In the genomic region with DNA sequence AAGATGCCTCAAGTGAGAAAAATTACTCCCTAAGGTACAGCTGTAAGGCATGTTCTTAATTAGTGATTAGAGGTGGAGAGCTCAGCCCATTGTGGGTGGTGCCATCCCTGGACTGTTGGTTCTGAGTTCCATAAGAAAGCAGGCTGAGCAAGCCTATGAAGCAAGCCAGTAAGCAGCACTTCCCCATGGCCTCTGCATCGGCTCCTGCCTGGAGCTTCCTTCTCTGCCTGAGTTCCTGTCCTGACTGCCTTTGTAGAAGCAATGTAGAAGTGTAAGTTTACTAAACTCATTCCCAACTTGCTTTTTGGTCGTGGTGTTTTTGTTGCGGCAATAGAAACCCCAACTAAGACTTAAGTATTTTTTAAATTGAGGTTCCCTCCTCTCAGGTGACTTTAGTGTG, we compare ENCODE assay signal across 28 mouse cellular contexts.
"Had no signal": no experiment of that assay in that cellular context is flagged by ENCODE, and none has a peak within 500 bp of the region (broad histone marks: within the 10 kb centered on the region; RNA-seq: fewer than 3 reads in every experiment).

No protein-coding gene starts in this region.

- H3K9ac ChIP-seq: embryonic facial prominence, embryonic 12.5 days; embryonic facial prominence, embryonic 13.5 days; embryonic facial prominence, embryonic 15.5 days; forebrain, embryonic 12.5 days; forebrain, embryonic 13.5 days; forebrain, embryonic 15.5 days; forebrain, postnatal 0 days had no signal

- H3K27me3 ChIP-seq: embryonic facial prominence, embryonic 12.5 days; embryonic facial prominence, embryonic 13.5 days; embryonic facial prominence, embryonic 15.5 days; forebrain, embryonic 12.5 days; forebrain, embryonic 13.5 days; forebrain, embryonic 15.5 days had no signal

- DNase-seq: cerebellum, adult 2 months; cerebellum, adult 8-10 months; cerebellum, adult 9-10 months; cerebellum, adult 9-11 months; cerebellum, postnatal 10 days; cerebellum, postnatal 14 days; cerebellum, postnatal 25 days; cerebellum, postnatal 36 days; embryo, embryonic 11 days; forebrain, postnatal 0 days; gastrocnemius, adult 2 months; gastrocnemius, postnatal 14 days; gastrocnemius, postnatal 25 days; gastrocnemius, postnatal 36 days; heart, adult 11 months; heart, adult 18-20 months; heart, adult 2 months had no signal

- H3K4me2 ChIP-seq: embryonic facial prominence, embryonic 12.5 days; embryonic facial prominence, embryonic 13.5 days; embryonic facial prominence, embryonic 15.5 days; forebrain, embryonic 12.5 days; forebrain, embryonic 13.5 days; forebrain, embryonic 15.5 days had no signal

- H3K4me1 ChIP-seq: embryonic facial prominence, embryonic 10.5 days; embryonic facial prominence, embryonic 12.5 days; embryonic facial prominence, embryonic 13.5 days; embryonic facial prominence, embryonic 15.5 days; forebrain, embryonic 10.5 days; forebrain, embryonic 12.5 days; forebrain, embryonic 13.5 days; forebrain, embryonic 15.5 days had no signal

- H3K36me3 ChIP-seq: embryonic facial prominence, embryonic 10.5 days; embryonic facial prominence, embryonic 12.5 days; embryonic facial prominence, embryonic 13.5 days; embryonic facial prominence, embryonic 15.5 days; forebrain, embryonic 10.5 days; forebrain, embryonic 12.5 days; forebrain, embryonic 15.5 days had no signal

- H3K9me3 ChIP-seq: embryonic facial prominence, embryonic 10.5 days; embryonic facial prominence, embryonic 12.5 days; embryonic facial prominence, embryonic 13.5 days; embryonic facial prominence, embryonic 15.5 days; forebrain, embryonic 10.5 days; forebrain, embryonic 12.5 days; forebrain, embryonic 13.5 days; forebrain, embryonic 15.5 days had no signal

- ATAC-seq: forebrain, embryonic 13.5 days; forebrain, embryonic 14.5 days; forebrain, embryonic 15.5 days; forebrain, embryonic 16.5 days; forebrain, postnatal 0 days had no signal

- H3K4me3 ChIP-seq: embryonic facial prominence, embryonic 10.5 days; embryonic facial prominence, embryonic 12.5 days; embryonic facial prominence, embryonic 13.5 days; embryonic facial prominence, embryonic 15.5 days; erythroblast, embryonic 14.5 days; forebrain, embryonic 10.5 days; forebrain, embryonic 12.5 days; forebrain, embryonic 13.5 days; forebrain, embryonic 15.5 days; gastrocnemius, adult 2 months; heart, adult 2 months had no signal

- H3K27ac ChIP-seq: embryonic facial prominence, embryonic 10.5 days; embryonic facial prominence, embryonic 12.5 days; embryonic facial prominence, embryonic 13.5 days; embryonic facial prominence, embryonic 15.5 days; forebrain, embryonic 10.5 days; forebrain, embryonic 12.5 days; forebrain, embryonic 13.5 days; forebrain, embryonic 15.5 days; gastrocnemius, adult 2 months; heart, adult 2 months had no signal
